Mouse (Mus musculus) heart, postnatal 36 days (tissue): ENCODE measurements around the gene Kif21b. TPM values are rescaled to one million over a fixed set of nuclear protein-coding genes. Genes with fewer than 3 reads are reported as not detected.

Source experiments
- DNase-seq, 2 experiments: peaks; one replicate each; pipeline ENCODE4 v3.0.0; 2021 to 2022
- intact Hi-C: fragments of 180-260 bp; cut with DNase I; formaldehyde crosslinking; loops from one replicate; pipeline ENCODE4 v1.15.1; 2025
- total RNA-seq, 2 experiments: library from RNA; stranded (reverse); gene quantifications; 2 replicates each; pipeline ENCODE4 v1.2.3; 2021

Kif21b gene
- total RNA-seq, 2 experiments from 2014 or later: 0.92 to 0.95 TPM

DNA sequence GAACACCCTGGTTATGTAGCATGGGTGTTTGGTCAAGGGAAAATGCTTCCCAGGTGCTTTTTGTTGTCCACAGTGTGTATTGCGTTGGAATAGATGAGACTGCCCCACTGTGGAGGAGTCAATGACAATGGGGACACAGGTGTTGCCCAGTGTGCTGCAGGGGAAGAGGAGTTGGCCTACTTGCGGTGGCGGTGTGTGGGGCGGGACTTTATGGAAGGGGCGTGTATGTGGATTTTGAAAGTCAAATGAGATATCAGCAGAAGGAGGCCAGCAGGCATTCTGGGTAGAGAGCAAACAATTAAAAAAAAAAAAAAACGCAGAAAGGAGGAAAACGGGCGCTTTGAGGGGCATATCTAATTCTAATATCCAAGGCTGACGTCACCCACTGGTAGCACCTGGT lies 18.5 kb downstream of the Kif21b start:
- intact Hi-C loops: no loop called here
- no peak for DNase-seq

DNA sequence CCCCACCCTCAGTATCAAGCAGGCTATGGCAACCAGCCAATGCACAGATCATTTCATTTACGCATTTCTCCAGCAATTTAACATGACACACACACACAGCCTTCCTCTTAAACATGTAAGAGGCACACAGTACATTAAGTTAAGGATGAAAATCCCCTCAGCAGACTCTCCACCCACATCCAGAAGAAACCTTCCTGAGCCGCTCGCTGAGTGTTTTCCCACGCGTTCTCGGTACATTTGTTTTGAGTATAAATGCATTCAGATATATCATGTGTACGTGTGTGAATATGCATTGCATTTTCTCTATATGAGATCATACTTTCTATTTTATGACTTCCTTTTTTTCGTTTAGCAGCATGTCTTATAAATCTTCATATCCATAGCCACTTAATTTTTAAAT lies 20.2 kb downstream of the Kif21b start:
- intact Hi-C loops: no loop called here
- no peak for DNase-seq

GRCm38 (mm10) chr1:136156304-136156703 lies 25.1 kb downstream of the Kif21b start:
- intact Hi-C loops: no loop called here
- DNase-seq: no peak

GRCm38 (mm10) chr1:136156951-136157350 lies 25.8 kb downstream of the Kif21b start:
- intact Hi-C loops: no loop called here
- no peak for DNase-seq

DNA sequence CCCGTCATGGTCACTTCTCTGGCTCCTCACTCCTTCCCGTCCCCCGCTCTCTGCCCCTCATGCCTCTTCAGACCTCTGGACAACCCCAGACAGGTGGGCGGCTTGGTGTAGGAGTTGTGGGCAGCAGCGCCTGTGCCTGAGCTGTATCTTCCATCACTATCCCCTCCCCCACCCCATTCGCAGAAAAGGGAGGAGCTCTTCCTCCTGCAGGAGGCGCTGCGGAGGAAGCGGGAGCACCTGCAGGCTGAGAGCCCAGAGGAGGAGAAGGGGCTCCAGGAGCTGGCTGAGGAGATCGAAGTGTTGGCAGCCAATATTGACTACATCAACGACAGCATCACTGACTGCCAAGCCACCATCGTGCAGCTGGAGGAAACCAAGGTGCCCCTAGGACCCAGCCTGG lies 28.6 kb downstream of the Kif21b start:
- intact Hi-C loops: no loop called here
- DNase-seq: no peak

- no peak for DNase-seq
- intact Hi-C loops: no loop called here
Observed at GRCm38 (mm10) chr1:136160297-136160696, 29.1 kb downstream of the Kif21b start.

GRCm38 (mm10) chr1:136160930-136161329 lies 29.7 kb downstream of the Kif21b start:
- DNase-seq: no peak
- intact Hi-C loops: no loop called here

GRCm38 (mm10) chr1:136161333-136161921 lies 30.2 kb downstream of the Kif21b start:
- intact Hi-C loops: no loop called here
- no peak for DNase-seq

DNA sequence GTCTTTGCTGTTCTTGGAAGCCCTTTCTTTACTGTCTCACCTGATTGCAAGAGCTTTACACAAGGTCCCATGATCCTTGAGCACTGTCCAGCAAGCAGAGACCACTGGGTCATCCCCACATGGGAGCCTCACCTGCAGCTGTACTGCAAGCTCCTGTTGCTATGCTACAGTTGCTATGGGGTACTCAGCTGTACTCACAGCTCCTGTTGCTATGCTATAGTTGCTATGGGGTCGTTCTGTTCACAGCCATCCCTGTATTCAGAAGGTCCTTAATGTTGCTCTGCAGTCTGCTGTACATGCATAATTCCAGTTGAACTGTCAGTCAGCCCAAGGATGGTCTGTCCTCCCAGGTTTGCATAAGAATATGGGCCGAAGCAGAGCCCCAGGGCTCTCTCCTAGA lies 34.2 kb downstream of the Kif21b start:
- intact Hi-C loops: no loop called here
- no peak for DNase-seq

- peak in 1 of 2 experiments; percentile 20 for DNase-seq
Observed at GRCm38 (mm10) chr1:136167657-136168056, 36.5 kb downstream of the Kif21b start.

DNA sequence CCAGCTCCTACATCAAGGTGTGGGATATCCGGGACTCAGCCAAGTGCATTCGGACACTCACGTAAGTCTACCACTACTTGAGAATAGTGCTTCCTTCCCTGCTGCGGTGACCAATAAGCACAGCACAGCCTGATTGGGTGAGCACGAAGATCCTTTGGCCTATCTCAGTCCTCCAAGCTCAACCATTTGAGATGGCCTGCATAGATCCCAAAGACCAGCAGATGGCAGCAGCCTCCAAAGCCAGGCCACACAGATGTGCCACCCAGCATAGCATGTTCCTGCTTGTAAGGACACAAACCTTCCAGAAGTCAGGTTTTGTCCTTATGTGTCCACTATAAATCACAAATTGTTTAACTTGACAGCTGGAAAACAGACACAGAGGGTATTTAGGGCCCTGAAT lies 38.9 kb downstream of the Kif21b start:
- DNase-seq: peak; percentile 66 to 68
- intact Hi-C loops: loop anchor here (2.0 to 5.0 kb wide), 4 partner anchors 43 to 351 kb away; partner anchors contain the start of gene Mroh3

More at GRCm38 (mm10) chr1:136167657-136168056, 36.5 kb downstream of the Kif21b start:
- intact Hi-C loops: loop anchor here (2.0 kb wide), 3 partner anchors 53 to 115 kb away; partner anchors contain the start of gene Cacna1s

- intact Hi-C loops: loop anchor here (5.0 kb wide), 1 partner anchor 160 kb away; no protein-coding TSS in a partner anchor
- DNase-seq: no peak
Observed at GRCm38 (mm10) chr1:136172696-136173095, 41.5 kb downstream of the Kif21b start.

- intact Hi-C loops: loop anchor here (2.0 to 5.0 kb wide), 2 partner anchors 57 to 158 kb away; no protein-coding TSS in a partner anchor
- DNase-seq: no peak
Observed at GRCm38 (mm10) chr1:136174101-136174606, 43.0 kb downstream of the Kif21b start.

- intact Hi-C loops: loop anchor here (2.0 kb wide), 1 partner anchor 58 kb away; no protein-coding TSS in a partner anchor
- peak in 1 of 2 experiments; percentile 42 for DNase-seq
Observed at GRCm38 (mm10) chr1:136175183-136175582, 44.0 kb downstream of the Kif21b start.

- intact Hi-C loops: no loop called here
- DNase-seq: no peak
Observed at GRCm38 (mm10) chr1:136177085-136177484, 45.9 kb downstream of the Kif21b start.

DNA sequence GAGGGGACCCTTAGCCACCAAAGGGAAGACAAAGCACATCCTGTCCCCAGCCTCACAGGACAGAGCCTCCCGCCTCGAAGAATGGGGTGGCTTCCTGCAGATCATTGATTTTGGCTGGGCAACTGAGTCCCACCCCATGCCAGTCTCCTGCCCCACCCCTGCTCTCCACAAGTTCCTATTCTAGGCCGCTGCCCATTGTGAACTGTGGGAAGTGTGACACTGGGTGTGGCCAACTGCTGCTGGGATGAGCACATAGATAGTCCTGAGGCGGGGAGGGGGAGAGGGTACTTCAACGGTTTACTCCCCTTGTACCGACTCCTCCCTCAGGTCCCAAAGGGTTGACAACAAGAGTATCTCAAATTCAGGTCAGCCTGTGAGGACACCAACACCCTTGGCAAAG lies 47.6 kb downstream of the Kif21b start:
- no peak for DNase-seq
- intact Hi-C loops: no loop called here

GRCm38 (mm10) chr1:136179511-136180001 lies 48.4 kb downstream of the Kif21b start:
- intact Hi-C loops: no loop called here
- DNase-seq: no peak

GRCm38 (mm10) chr1:136190033-136190432 lies 58.8 kb downstream of the Kif21b start:
- intact Hi-C loops: no loop called here

GRCm38 (mm10) chr1:136212803-136213202 lies 81.6 kb downstream of the Kif21b start, which contains the start of gene Mroh3:
TSS of gene Mroh3 (minus strand) at chr1:136212828.
- DNase-seq: peak in 1 of 2 experiments; percentile 18
- intact Hi-C loops: loop anchor here (2.0 kb wide), 1 partner anchor 42 kb away; no protein-coding TSS in a partner anchor

More at GRCm38 (mm10) chr1:136190033-136190432, 58.8 kb downstream of the Kif21b start:
- no peak for DNase-seq

GRCm38 (mm10) chr1:136214304-136214703 lies 83.1 kb downstream of the Kif21b start:
- DNase-seq: no peak
- intact Hi-C loops: no loop called here

DNA sequence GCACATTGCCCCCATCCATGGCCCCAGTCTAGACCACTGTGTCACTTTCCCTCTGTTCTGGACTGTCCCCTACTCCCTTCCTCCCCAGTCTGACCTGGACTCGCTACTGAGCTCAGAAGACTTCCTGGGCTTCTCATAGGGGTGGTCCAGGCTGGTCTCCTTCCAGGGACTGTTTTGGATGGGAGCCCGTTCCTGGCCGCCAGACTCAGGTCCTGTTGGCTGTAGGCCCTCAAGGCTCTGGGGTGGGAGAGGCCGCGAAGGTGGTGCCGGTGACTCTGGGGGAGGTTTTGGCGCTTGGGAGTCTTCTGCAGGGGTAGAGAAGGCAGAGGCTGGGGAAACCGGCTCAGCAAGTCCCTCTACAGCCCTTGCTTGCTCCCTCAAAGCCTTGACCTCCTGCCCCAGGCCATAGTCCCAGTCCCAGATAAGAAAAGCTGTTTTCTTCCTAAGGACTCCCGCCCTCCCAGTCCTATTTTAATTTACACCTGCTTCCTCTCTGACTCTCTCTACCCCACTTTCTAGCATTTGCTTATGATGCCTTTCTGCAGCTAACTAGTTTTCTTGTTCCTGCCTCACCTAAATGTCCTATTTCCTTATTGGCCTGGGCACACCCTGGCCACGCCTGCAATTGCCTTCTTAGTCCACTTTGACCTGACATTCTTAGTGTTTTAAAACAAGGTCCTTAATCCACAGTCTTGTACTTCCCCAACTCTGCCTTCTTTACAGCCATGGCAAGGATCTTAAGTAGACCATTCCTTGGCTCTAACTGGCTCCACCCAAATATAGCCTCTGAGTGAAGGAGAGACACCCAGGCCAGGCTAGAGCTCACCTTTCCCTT lies 89.1 kb downstream of the Kif21b start:
- intact Hi-C loops: no loop called here
- DNase-seq: no peak
